Mouse (Mus musculus): ENCODE data around the gene BC067074. TPM values are rescaled to one million over a fixed set of nuclear protein-coding genes. Genes with fewer than 3 reads are reported as not detected.

The BC067074 gene
- polyA plus RNA-seq, 1 experiment from 2014 or later = 6.1 TPM

- Histone ChIP-seq H3K9me3 (ENCODE audit: low read length) (no peaks in the 10 kb centered on the region), H3K27ac (ENCODE audit: low read length) (no peak overlapping the region), H3K9ac (replicated peaks; ENCODE audit: low read length) (no peak overlapping the region), H3K27me3 (ENCODE audit: insufficient read depth, low read length) (no peaks in the 10 kb centered on the region), H3K4me2 (replicated peaks; ENCODE audit: low read depth, low read length) (no peak overlapping the region), H3K4me3 (ENCODE audit: low read length) (no peak overlapping the region), H3K36me3 (ENCODE audit: insufficient read depth, low read length) (no peaks in the 10 kb centered on the region), H3K4me1 (ENCODE audit: insufficient read depth, low read length) (peaks cover 2% of the 10 kb centered on the region; the same call in 1 of the 2 replicates)
- no peak for ATAC-seq (ENCODE audit: low FRiP score, low TSS enrichment)
These were observed 48.2 kb downstream of the BC067074 start for GRCm38 (mm10) chr13:113341161-113341560.

DNA sequence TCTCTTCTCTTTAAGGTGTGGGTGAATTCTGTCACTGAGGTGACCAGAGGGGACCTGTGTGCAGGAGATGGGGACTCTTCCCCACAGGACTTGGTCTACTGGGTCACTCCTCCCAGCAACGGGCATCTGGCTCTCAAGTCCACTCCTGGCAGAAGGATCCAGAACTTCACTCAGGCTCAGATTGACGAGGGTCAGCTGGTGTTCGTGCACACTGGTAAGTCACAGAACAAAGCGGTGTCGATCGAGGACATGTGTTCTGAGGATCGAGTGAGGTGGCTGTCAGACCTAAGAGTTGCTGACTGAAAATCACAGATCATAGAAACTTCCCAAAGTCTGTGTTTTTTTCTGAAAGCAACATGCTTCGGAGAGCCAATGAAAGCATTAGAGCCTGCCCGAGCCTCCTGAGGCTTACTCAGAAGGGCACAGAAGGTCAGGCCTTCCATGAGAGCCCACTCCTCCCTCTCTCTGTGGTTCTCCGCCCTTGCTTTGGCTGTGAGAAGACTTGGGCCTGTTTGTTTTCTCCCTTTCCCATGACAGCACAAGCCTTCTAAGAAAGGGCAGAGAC is 49.5 kb downstream of the BC067074 start:
- no peak for ATAC-seq (ENCODE audit: low FRiP score, low TSS enrichment)
- Histone ChIP-seq H3K4me3 (ENCODE audit: low read length) (no peak overlapping the region), H3K4me1 (ENCODE audit: insufficient read depth, low read length) (peaks cover 2% of the 10 kb centered on the region; the same call in 1 of the 2 replicates), H3K4me2 (replicated peaks; ENCODE audit: low read depth, low read length) (no peak overlapping the region), H3K27me3 (ENCODE audit: insufficient read depth, low read length) (no peaks in the 10 kb centered on the region), H3K27ac (ENCODE audit: low read length) (no peak overlapping the region), H3K9ac (replicated peaks; ENCODE audit: low read length) (no peak overlapping the region), H3K9me3 (ENCODE audit: low read length) (no peaks in the 10 kb centered on the region), H3K36me3 (ENCODE audit: insufficient read depth, low read length) (no peaks in the 10 kb centered on the region)
- 67% methylated on average over 10 of the region's 10 CpGs for WGBS

DNA sequence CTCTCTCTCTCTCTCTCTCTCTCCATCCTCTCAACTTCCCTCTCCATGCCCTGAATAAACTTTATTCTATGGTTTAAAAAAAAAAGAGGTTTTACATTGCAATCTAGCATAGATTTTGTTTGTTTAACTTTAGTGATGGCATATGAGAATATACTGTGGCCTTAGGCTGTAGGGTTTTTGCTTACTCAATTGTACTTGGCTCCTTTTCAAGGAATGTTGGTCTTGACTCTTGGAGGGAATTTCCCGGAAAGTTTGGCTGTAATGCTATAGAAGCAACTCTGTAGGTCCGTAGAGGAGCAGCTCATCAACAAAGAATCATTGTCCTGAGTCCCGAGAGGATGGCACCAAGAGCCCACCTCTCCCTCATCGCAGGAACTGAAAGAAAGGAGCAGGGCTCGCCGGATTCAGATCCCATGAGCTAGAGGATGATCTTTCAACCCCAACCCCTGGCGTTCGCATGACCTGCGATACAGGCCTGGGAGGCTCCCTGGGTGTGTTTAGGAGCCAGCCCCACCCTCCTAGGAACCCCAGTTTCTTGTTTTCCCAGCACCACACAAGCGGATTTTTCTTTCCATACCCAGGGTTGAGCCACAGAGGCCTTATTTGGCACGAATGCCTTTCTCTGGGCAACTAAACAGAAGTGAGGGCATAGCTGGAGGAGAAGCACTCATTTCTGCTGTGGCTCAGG is 57.9 kb downstream of the BC067074 start:
- H3K9me3 ChIP-seq (ENCODE audit: low read length) = no peaks in the 10 kb centered on the region
- H3K4me3 ChIP-seq (ENCODE audit: low read length) = no peak overlapping the region
- H3K27ac ChIP-seq (ENCODE audit: low read length) = peak overlapping the region; percentile 32; the same call in 1 of the 2 replicates
- peaks cover 12% of the 10 kb centered on the region; the same call in 1 of the 2 replicates for H3K4me1 ChIP-seq (ENCODE audit: insufficient read depth, low read length)
- no peak for ATAC-seq (ENCODE audit: low FRiP score, low TSS enrichment)
- H3K4me2 ChIP-seq (replicated peaks; ENCODE audit: low read depth, low read length) = no peak overlapping the region
- no peaks in the 10 kb centered on the region for H3K36me3 ChIP-seq (ENCODE audit: insufficient read depth, low read length)
- no peaks in the 10 kb centered on the region for H3K27me3 ChIP-seq (ENCODE audit: insufficient read depth, low read length)
- 67% methylated on average over 11 of the region's 11 CpGs for WGBS
- H3K9ac ChIP-seq (replicated peaks; ENCODE audit: low read length) = no peak overlapping the region

DNA sequence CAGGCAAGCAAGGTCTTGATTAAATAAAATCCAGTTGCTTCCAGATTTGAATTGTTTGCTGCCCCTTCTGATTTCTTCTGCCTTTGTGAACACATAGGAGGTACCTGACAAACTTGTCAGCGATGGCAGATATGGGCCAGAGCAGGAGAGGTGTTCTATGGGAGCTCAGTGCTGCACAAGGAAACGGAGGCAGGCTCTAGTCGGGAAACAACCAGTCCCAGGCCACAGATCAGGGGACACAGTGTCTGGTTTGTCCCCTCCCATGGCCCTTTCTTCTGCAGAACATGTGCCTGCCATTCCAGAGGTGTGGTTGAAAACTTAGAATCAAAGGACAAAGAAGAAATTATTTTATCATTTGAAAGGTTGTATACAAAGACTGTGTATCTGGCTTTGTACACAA is 60.6 kb downstream of the BC067074 start:
- ATAC-seq (ENCODE audit: low FRiP score, low TSS enrichment) = no peak
- WGBS = 85% methylated on average over 3 of the region's 3 CpGs
- Histone ChIP-seq H3K9ac (replicated peaks; ENCODE audit: low read length) (no peak overlapping the region), H3K27ac (ENCODE audit: low read length) (no peak overlapping the region), H3K4me1 (ENCODE audit: insufficient read depth, low read length) (peaks cover 17% of the 10 kb centered on the region), H3K4me2 (replicated peaks; ENCODE audit: low read depth, low read length) (no peak overlapping the region), H3K27me3 (ENCODE audit: insufficient read depth, low read length) (no peaks in the 10 kb centered on the region), H3K9me3 (ENCODE audit: low read length) (no peaks in the 10 kb centered on the region), H3K36me3 (ENCODE audit: insufficient read depth, low read length) (no peaks in the 10 kb centered on the region), H3K4me3 (ENCODE audit: low read length) (no peak overlapping the region)

DNA sequence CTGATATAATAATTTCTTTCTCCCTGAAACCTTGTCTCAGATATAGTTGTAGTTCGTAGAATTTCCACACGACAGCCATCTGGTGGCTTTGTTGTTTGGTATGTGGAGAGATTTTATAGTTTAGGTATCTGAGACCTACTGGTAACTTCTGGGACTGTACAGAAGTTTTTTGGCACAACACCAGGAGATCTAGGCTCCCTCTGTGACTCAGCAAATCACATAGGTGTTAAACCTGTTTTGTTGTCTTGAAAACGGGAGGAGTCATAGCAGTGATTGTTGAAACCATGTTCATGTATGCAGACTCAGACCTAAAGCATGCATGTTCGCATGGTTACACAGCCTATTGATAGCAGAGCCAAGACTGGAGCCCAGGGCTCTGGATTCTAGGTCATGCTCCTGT is 61.0 kb downstream of the BC067074 start:
- Histone ChIP-seq H3K4me2 (replicated peaks; ENCODE audit: low read depth, low read length) (no peak overlapping the region), H3K27ac (ENCODE audit: low read length) (no peak overlapping the region), H3K4me1 (ENCODE audit: insufficient read depth, low read length) (peaks cover 17% of the 10 kb centered on the region), H3K4me3 (ENCODE audit: low read length) (no peak overlapping the region), H3K9me3 (ENCODE audit: low read length) (no peaks in the 10 kb centered on the region), H3K36me3 (ENCODE audit: insufficient read depth, low read length) (no peaks in the 10 kb centered on the region), H3K27me3 (ENCODE audit: insufficient read depth, low read length) (no peaks in the 10 kb centered on the region), H3K9ac (replicated peaks; ENCODE audit: low read length) (no peak overlapping the region)
- 81% methylated on average over 4 of the region's 4 CpGs for WGBS
- ATAC-seq (ENCODE audit: low FRiP score, low TSS enrichment) = no peak

GRCm38 (mm10) chr13:113355022-113355421 is 62.1 kb downstream of the BC067074 start:
- Histone ChIP-seq H3K27me3 (ENCODE audit: insufficient read depth, low read length) (no peaks in the 10 kb centered on the region), H3K4me1 (ENCODE audit: insufficient read depth, low read length) (peaks cover 17% of the 10 kb centered on the region), H3K9me3 (ENCODE audit: low read length) (no peaks in the 10 kb centered on the region), H3K4me2 (replicated peaks; ENCODE audit: low read depth, low read length) (no peak overlapping the region), H3K4me3 (ENCODE audit: low read length) (no peak overlapping the region), H3K9ac (replicated peaks; ENCODE audit: low read length) (no peak overlapping the region), H3K36me3 (ENCODE audit: insufficient read depth, low read length) (no peaks in the 10 kb centered on the region), H3K27ac (ENCODE audit: low read length) (no peak overlapping the region)
- ATAC-seq (ENCODE audit: low FRiP score, low TSS enrichment) = 0 out of 2 replicates have a peak, but pooled peaks have one; percentile 21
- WGBS = 49% methylated on average over 4 of the region's 4 CpGs

GRCm38 (mm10) chr13:113357438-113358144 is 64.6 kb downstream of the BC067074 start:
- H3K27ac ChIP-seq (ENCODE audit: low read length) = 0 out of 2 replicates have a peak overlapping the region, but pooled peaks have one; percentile 28
- no peak overlapping the region for H3K4me3 ChIP-seq (ENCODE audit: low read length)
- no peak overlapping the region for H3K4me2 ChIP-seq (replicated peaks; ENCODE audit: low read depth, low read length)
- no peak for ATAC-seq (ENCODE audit: low FRiP score, low TSS enrichment)
- WGBS = 69% methylated on average over 13 of the region's 13 CpGs
- peaks cover 7% of the 10 kb centered on the region; the same call in 1 of the 2 replicates for H3K36me3 ChIP-seq (ENCODE audit: insufficient read depth, low read length)
- no peaks in the 10 kb centered on the region for H3K27me3 ChIP-seq (ENCODE audit: insufficient read depth, low read length)
- peaks cover 12% of the 10 kb centered on the region for H3K4me1 ChIP-seq (ENCODE audit: insufficient read depth, low read length)
- no peak overlapping the region for H3K9ac ChIP-seq (replicated peaks; ENCODE audit: low read length)
- peaks cover 4% of the 10 kb centered on the region; the same call in 1 of the 2 replicates for H3K9me3 ChIP-seq (ENCODE audit: low read length)

- peaks cover 7% of the 10 kb centered on the region; the same call in 1 of the 2 replicates for H3K36me3 ChIP-seq (ENCODE audit: insufficient read depth, low read length)
- WGBS = 47% methylated on average over 1 of the region's 1 CpGs
- no peak overlapping the region for H3K4me3 ChIP-seq (ENCODE audit: low read length)
- no peak overlapping the region for H3K4me2 ChIP-seq (replicated peaks; ENCODE audit: low read depth, low read length)
- peak overlapping the region; percentile 30; the same call in 1 of the 2 replicates for H3K27ac ChIP-seq (ENCODE audit: low read length)
- no peaks in the 10 kb centered on the region for H3K27me3 ChIP-seq (ENCODE audit: insufficient read depth, low read length)
- peaks cover 12% of the 10 kb centered on the region for H3K4me1 ChIP-seq (ENCODE audit: insufficient read depth, low read length)
- 0 out of 2 replicates have a peak, but pooled peaks have one; percentile 49 for ATAC-seq (ENCODE audit: low FRiP score, low TSS enrichment)
- no peak overlapping the region for H3K9ac ChIP-seq (replicated peaks; ENCODE audit: low read length)
- H3K9me3 ChIP-seq (ENCODE audit: low read length) = peaks cover 4% of the 10 kb centered on the region; the same call in 1 of the 2 replicates
These were observed 66.7 kb downstream of the BC067074 start for GRCm38 (mm10) chr13:113359676-113360075.

GRCm38 (mm10) chr13:113365976-113366375 is 73.0 kb downstream of the BC067074 start:
- 89% methylated on average over 10 of the region's 10 CpGs for WGBS
- peaks cover 12% of the 10 kb centered on the region for H3K36me3 ChIP-seq (ENCODE audit: insufficient read depth, low read length)

More at GRCm38 (mm10) chr13:113365976-113366375, 73.0 kb downstream of the BC067074 start:
- Histone ChIP-seq H3K4me1 (ENCODE audit: insufficient read depth, low read length) (peaks cover 13% of the 10 kb centered on the region), H3K4me3 (ENCODE audit: low read length) (no peak overlapping the region), H3K9me3 (ENCODE audit: low read length) (peaks cover 4% of the 10 kb centered on the region; the same call in 1 of the 2 replicates), H3K27me3 (ENCODE audit: insufficient read depth, low read length) (no peaks in the 10 kb centered on the region), H3K27ac (ENCODE audit: low read length) (no peak overlapping the region), H3K4me2 (replicated peaks; ENCODE audit: low read depth, low read length) (no peak overlapping the region), H3K9ac (replicated peaks; ENCODE audit: low read length) (no peak overlapping the region)
- ATAC-seq (ENCODE audit: low FRiP score, low TSS enrichment) = no peak
